Mouse (Mus musculus) brain, embryonic 14.5 days (tissue): ENCODE data around the gene Igsf11. TPM values are rescaled to one million over a fixed set of nuclear protein-coding genes. Genes with fewer than 3 reads are reported as not detected.

Experiments
- DNase-seq: peaks from one replicate; pipeline ENCODE4 v3.0.0-alpha.2; 2011; ENCODE audit warnings: low read depth
- CTCF ChIP-seq: fragments of 200-500 bp; IDR thresholded peaks from 2 replicates; pipeline ENCODE4 v1.5.1; 2012; ENCODE audit warnings: inconsistent platforms, mild to moderate bottlenecking, moderate library complexity, borderline replicate concordance; ENCODE audit not compliant: insufficient read depth, insufficient read length; ENCODE audit errors: extremely low read depth
- POLR2A ChIP-seq: fragments of 200-500 bp; IDR thresholded peaks from 2 replicates; pipeline ENCODE4 v1.6.1; 2012; ENCODE audit warnings: mild to moderate bottlenecking, inconsistent platforms, borderline replicate concordance; ENCODE audit not compliant: poor library complexity, insufficient read depth, insufficient read length, severe bottlenecking; ENCODE audit errors: extremely low read depth
- polyA plus RNA-seq: library from polyadenylated mRNA; depleted of rRNA; stranded (reverse); fragments of >200 nt; gene quantifications from 2 replicates; pipeline ENCODE4 v1.2.3, GENCODE M21; 2012; rRNA removed

The Igsf11 gene
- polyA plus RNA-seq, 1 experiment, result 8.1 TPM

DNA sequence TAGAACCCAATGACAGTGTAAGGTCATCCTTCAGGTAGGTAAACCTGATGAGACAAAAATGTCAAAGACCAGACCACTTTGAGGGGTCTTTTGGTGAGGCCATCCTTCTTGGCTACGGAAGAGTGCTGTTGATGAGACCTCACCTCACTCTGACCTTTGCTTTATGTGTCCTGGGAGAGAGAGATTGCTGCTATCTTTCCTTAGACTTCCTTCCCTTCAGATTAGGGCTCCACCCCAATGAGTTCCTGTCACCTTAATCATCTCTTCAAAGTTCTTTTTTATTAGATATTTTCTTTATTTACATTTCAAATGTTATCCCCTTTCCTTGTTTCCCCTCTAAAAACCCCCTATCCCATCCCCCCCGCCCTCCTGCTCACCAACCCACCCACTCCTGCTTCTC is 161.3 kb downstream of the Igsf11 start:
- TF ChIP-seq CTCF (no peak), POLR2A (no peak)
- DNase-seq, result no peak

DNA sequence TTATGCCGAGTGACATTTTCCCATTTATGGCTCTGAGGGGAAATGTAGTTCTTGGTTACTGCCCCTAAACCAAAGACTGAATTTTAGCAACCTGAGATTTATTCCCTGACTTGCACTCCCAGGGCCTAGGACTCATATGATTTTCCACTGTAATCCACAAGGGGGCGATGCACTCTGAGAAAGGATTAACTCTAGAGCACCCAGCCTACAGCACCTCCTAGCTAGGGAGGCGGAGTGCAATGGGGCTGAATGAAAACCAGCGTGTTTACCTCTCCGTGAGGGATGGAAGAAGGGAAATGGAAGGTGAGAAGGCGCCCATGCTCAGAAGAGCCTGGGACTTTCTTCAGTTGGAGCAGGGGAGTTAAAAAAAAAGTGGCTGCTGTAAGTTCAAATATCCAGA is 163.6 kb downstream of the Igsf11 start:
- peak; percentile 48 for DNase-seq

DNA sequence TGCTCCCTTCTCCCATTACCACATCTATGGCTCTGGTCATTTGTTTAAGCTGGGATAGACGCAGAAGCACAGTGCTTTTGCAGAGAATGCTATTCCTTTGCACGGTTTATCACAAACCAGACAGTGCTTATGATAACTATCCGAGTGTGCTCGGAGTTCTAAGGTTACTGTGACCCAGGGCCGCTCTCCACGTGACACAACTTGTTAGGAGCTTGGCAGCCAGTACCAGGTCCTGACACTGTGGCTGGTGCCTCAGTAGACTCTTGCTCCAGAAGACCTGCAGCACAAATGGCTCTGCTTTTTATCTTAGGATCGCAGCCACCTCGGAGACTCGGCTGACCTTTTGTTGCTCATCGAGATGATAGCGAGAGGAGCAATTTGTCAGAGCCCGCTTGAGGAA is 164.5 kb downstream of the Igsf11 start:
- DNase-seq, result no peak
- TF ChIP-seq POLR2A, result no peak
- TF ChIP-seq CTCF, result no peak

More for the DNA sequence above, 163.6 kb downstream of the Igsf11 start:
- peak; percentile 54; the same call in 1 of the 2 replicates for TF ChIP-seq CTCF
- no peak for TF ChIP-seq POLR2A

DNA sequence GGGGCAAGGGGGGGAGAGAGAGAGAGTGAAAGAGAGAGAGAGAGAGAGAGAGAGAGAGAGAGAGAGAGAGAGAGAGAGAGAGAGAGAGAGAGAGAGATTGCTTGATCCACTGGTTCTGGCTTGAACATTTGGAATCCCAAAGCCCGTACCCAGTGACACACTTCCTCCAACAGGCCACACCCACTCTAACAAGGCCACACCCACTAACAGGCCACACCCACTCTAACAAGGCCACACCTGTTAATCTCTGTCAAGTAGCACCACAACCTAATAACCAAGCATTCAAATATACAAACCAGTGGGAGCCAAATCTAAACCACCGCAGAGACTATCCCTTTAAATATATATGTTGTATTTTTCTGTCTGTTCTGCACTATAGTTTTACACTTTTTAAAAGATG is 166.4 kb downstream of the Igsf11 start:
- no peak for DNase-seq
- TF ChIP-seq POLR2A (no peak), CTCF (no peak)

DNA sequence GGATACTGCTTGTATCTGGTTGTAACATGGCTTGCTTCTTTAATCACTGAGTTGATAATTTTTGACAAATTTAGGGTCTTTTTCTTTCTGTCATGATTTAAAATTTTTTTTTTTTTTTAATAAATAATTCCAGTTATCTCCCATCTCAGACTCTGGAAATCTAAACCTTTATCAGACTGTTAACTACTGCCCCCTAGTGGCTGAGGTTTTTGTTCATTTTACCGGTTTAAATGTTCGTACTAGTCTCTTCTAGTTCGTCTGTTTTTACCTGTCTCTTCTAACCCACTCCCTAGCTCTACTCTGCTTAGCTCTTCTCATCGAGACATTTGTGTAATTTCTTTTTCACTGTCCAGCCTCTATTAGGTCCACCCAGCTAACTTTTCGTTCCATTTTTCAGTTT is 170.1 kb downstream of the Igsf11 start:
- TF ChIP-seq POLR2A (no peak), CTCF (no peak)
- peak; percentile 73 for DNase-seq

DNA sequence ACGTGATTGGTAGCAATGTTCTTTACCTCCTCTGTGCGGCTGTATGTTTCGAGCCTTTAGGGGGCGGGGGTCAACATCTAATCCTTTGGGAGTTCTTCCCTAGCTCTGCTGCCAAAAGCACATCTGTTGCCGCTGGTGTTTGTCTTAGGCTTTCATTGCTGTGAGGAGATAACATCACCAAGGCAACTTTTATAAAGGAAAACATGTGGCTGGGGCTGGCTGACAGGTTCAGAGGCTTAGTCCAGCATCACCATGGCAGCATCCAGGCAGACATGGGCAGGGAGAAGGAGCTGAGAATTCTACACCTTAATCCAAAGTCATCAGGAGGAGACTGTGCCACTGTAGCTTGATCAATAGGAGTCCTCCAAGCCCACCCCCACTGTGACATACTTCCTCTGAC is 173.1 kb downstream of the Igsf11 start:
- DNase-seq, result no peak
- TF ChIP-seq POLR2A (no peak), CTCF (no peak)

DNA sequence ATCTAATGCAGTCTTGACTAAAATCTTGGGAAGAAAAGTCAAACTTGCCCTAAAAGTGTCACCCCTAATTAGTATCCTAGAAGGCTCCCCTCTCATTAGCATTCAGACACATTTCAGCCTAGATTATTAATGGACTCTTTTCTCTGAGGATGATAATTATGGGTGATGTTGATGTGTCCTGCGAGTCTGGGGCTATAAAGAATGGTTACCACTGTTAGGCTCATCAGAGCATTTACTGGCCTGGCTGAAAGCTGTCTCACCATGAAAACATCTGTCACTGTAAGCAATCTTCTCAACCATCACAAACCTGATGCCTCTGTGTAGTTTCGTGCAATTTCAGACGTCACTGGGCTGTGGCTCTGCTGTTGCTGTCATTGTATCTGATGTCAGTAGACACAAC is 179.0 kb downstream of the Igsf11 start:
- TF ChIP-seq CTCF (no peak), POLR2A (no peak)
- DNase-seq, result peak; percentile 45

Other genes with a start within 250 kb of the Igsf11 start
- 3.2 and 7.0 TPM in 2 replicates for gene Arhgap31, start 179.4 kb upstream of the Igsf11 start, polyA plus RNA-seq
- 14.1 and 18.8 TPM in 2 replicates for gene B4galt4, start 150.4 kb upstream of the Igsf11 start, polyA plus RNA-seq
- gene Upk1b, start 92.3 kb upstream of the Igsf11 start, polyA plus RNA-seq, result 1.3 and 2.7 TPM in 2 replicates
- gene 4930435E12Rik, start 63.9 kb upstream of the Igsf11 start, polyA plus RNA-seq, result not detected in 2 replicates